Mouse (Mus musculus): ENCODE results near the gene Siva1. TPM values are rescaled to one million over a fixed set of nuclear protein-coding genes. Genes with fewer than 3 reads are reported as not detected.

The Siva1 gene
- polyA plus RNA-seq, 1 experiment: 164 TPM

DNA sequence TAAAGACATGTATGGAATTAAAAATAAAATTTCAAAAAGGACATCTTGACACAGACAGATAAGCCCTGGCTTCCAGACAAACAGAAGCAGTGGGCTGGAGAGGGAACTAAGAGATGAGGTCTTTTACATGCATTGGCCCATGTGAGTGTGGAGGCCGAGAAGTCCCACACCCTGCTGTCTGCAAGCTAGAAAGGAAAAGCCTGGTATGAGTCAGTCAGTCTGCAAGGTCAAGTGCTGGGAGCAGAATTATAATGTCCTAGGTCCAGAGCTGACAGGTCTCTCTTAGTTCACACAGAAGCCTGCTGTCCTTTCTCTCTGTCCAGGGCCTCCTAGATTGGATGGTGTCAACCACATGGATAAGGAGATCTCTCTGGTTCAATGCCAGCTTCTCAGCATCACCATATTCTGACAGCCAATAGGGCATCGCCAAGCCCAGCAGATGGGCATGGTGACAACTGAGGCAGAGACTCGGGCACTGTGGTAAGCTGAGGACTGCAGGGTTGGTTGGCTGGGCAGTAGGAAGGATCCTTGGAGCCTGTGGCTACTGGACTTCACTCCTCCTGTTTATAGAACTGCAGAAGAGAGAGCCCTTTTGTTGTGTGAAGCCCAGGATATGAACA is 52.4 kb downstream of the Siva1 start:
- Histone ChIP-seq H3K4me3 (ENCODE audit: insufficient read depth, poor library complexity, severe bottlenecking) (no peak overlapping the region), H3K27me3 (ENCODE audit: control insufficient read depth, insufficient read depth, insufficient read length) (no peaks in the 10 kb centered on the region), H3K79me2 (ENCODE audit: control insufficient read depth, insufficient read depth) (peaks cover 7% of the 10 kb centered on the region), H3K36me3 (ENCODE audit: control insufficient read depth, insufficient read depth) (no peaks in the 10 kb centered on the region), H3K79me3 (ENCODE audit: low read depth) (no peaks in the 10 kb centered on the region), H3ac (ENCODE audit: control insufficient read depth, insufficient read length, low read depth) (no peak overlapping the region)
- TF ChIP-seq CTCF (IDR thresholded peaks at IDR 0.05; ENCODE audit: control insufficient read depth, insufficient read depth, insufficient read length) (no peak), CEBPB (IDR thresholded peaks at IDR 0.05; ENCODE audit: low read depth) (no peak), USF1 (IDR thresholded peaks at IDR 0.05; ENCODE audit: low read depth) (no peak), MYOG (IDR thresholded peaks at IDR 0.05; ENCODE audit: control insufficient read depth, extremely low read depth, insufficient read length) (no peak), MYOD1 (IDR thresholded peaks at IDR 0.05; ENCODE audit: control insufficient read depth, insufficient read length, low read depth) (no peak), FOSL1 (IDR thresholded peaks at IDR 0.05; ENCODE audit: insufficient read depth, low read length, poor library complexity, severe bottlenecking) (no peak), MAX (IDR thresholded peaks at IDR 0.05) (no peak)

Small RNA genes lying within 50 kb of the gene (microRNA-seq; reads per million reads assigned to microRNA genes)
- 0.56 reads per million, percentile 11 among the genes with 10 or more reads in this experiment for gene Mir6939 (ENCODE audit: borderline microRNAs expressed)

Other genes starting within 250 kb of the Siva1 start
- 0.13 TPM for gene A530016L24Rik, start 155.2 kb upstream of the Siva1 start, polyA plus RNA-seq (2012; fragmentation: generic; extraction: Trizol)
- gene Tmem179, start 127.9 kb upstream of the Siva1 start, polyA plus RNA-seq (2012; fragmentation: generic; extraction: Trizol): 1.1 TPM
- gene Inf2, start 55.9 kb upstream of the Siva1 start, polyA plus RNA-seq (2012; fragmentation: generic; extraction: Trizol): 118 TPM
- gene Adssl1, start 24.6 kb upstream of the Siva1 start, polyA plus RNA-seq (2012; fragmentation: generic; extraction: Trizol): 10.1 TPM
- gene Akt1, start 30.2 kb downstream of the Siva1 start, polyA plus RNA-seq (2012; fragmentation: generic; extraction: Trizol): 297 TPM
- gene Zbtb42, start 34.1 kb downstream of the Siva1 start, polyA plus RNA-seq (2012; fragmentation: generic; extraction: Trizol): 4.2 TPM
- 33.3 TPM for gene Cep170b, start 75.8 kb downstream of the Siva1 start, polyA plus RNA-seq (2012; fragmentation: generic; extraction: Trizol)
- gene Pld4, start 116.0 kb downstream of the Siva1 start, polyA plus RNA-seq (2012; fragmentation: generic; extraction: Trizol): not detected
- gene Ahnak2, start 158.0 kb downstream of the Siva1 start, polyA plus RNA-seq (2012; fragmentation: generic; extraction: Trizol): 15.8 TPM
- 25.2 TPM for gene Clba1, start 164.3 kb downstream of the Siva1 start, polyA plus RNA-seq (2012; fragmentation: generic; extraction: Trizol)
- gene Cdca4, start 184.7 kb downstream of the Siva1 start, polyA plus RNA-seq (2012; fragmentation: generic; extraction: Trizol): 61.9 TPM
- 0.06 TPM for gene Gpr132, start 223.5 kb downstream of the Siva1 start, polyA plus RNA-seq (2012; fragmentation: generic; extraction: Trizol)